Mouse (Mus musculus): Measurements from ENCODE around the gene Rgma. TPM values are rescaled to one million over a fixed set of nuclear protein-coding genes. Genes with fewer than 3 reads are reported as not detected.
A peak's percentile ranks its signal among the peaks of the same experiment; 100 is the strongest.

Gene Rgma
- total RNA-seq, 2 experiments from 2014 or later: 93.3 to 94.9 TPM

DNA sequence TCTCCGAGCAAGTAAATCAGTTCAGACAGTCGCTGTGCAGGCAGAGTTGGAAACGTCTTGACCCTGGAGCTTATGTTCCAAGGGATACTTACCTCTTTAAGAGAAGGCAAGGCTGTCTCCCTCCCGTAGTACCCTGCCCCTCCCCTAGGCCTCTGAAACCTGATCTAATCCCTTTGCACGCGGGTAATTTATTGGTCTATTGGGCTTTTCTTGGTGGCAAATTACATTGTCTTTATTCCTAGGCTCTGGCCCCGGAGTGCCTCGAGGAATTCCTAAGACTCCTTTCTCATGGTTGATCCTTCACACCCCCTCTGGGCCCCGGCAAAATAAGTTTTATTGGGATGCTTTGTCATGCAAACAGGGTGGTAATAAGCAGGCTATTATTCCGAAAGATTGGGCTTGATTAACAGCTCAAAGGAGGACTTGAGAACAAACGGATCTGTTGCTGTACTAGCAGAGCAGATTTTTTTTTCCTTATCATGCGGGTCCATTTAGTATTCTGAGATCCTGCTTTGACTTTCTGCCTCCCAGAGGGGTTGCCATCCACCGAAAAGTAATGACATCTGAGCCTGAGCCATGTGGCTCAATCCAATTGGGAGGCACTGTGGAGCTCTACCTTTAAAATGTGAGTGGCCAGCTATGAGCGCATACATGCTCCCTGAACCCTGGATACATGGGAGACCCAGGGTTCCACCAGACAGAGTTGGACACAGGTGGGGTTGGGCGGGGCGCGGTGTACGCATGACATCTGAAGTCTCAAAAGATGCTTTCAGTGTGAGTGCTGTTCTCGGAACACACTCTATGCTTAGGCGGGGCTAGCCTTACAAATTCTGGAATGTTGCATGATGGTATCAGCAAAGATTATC, 25.0 kb downstream of the Rgma start:
- DNase-seq: no peak

DNA sequence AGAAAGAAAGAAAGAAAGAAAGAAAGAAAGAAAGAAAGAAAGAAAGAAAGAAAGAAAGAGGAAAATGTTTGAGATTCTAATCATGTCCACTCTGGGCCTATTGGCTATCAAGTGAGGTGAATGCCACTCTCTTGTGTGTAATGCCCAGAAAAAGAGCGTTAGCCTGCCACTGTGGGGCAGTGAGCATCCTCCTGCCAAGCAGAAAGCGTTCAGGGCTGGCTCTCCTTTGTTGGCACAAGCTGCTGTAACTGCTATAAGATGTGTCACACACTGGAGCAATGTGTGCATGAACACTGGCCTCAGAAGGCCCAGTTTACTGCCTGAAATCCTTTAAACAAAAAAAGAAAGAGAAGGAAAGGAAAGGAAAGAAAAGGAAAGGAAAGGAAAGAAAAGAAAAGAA, 26.8 kb downstream of the Rgma start:
- no peak for DNase-seq

DNA sequence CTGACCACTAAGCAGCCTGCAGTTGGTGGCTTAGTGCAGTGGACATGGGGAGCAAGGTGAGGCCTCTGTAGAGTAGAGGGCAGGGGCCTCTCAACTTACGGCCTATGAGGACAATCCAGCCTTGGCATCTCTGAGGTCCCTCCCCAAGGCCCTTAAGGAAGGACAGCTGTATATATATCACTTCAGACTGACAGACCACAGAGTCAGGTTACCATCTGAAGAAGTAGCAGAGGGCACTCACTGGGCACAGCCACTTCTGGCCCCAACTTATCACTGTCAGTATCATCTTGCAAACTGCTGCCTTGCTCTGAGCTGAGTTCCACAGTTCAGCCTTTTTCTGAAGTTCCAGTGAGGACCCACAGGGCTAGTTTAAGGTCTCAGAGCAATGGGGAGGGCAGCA, 27.4 kb downstream of the Rgma start:
- DNase-seq: no peak

DNA sequence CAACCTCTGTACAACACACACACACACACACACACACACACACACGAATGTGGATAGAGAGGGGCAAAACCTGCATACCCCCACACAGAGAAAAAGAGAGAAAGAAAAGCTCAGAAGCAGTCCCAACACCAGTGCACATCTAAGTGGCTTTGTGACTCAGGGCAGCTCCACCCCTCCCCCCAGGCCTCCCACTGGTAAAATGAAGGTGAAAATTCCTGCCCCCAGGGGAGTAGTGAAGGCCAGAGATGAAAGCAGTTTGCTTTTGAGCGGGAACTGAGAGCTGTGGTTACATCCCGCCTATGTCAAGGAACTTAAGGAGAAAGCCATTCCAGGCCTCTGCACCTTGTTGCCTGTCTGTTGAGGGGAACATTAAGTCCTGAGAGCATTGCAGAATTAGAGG, 28.2 kb downstream of the Rgma start:
- no peak for DNase-seq

DNA sequence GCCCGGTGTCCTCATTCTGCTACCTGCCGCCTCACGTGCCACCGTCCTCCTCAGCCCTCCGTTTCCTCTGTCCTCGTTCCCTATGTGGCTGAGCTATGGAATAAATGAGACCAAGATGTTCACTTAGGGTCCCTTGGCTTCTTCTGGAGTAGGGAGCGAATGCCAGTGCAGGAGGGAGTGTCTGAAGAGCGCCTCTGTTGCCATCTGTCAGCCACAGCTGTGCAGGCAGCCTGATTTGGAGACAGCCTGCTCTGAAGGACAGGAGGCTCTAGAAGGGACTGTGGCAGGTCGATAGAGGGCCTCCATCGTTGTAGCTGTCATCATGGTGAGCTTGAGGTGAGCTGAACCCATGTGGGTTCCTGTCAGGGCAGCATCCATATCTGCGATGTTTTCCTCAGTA, 30.2 kb downstream of the Rgma start:
- no peak for DNase-seq

DNA sequence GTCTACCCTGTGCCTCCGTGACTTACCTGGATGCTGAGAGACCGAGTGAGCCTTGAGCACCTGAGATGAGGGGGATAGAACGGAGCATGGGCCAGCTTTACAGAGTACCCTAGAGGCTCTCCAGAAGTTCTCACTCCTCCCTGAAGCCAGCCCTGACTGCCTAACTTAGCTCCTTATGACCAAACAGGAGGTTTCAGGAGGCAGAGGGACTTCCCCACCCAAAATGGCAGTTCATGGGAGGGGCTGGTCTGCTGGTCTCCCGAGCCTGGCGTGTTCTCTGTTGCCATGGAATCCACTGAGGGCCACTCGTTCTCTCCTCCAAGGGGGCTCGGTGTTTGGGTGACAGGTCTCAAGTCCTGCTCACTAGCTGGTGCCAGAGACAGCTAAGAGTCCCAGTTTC, 36.2 kb downstream of the Rgma start:
- no peak for DNase-seq

DNA sequence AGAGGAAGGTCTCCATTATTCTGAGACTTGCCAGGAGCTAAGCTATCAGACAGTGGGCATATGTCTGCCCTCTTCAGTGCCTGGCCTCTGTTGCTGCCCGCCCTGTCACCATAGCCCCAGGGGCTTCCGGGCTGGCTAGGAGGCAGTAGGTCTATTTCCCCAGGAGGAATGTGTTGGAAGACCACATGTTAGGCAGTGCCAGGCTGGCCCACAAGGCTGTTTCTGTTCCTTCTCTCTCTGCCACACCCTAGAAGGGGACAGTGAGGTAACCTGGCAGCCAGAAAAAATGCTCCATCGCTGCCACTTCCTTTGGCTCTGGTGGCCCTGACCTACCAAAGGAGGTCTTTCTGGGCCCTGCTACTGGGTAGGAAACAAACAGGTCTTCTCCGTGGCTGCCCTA, 36.7 kb downstream of the Rgma start:
- no peak for DNase-seq

DNA sequence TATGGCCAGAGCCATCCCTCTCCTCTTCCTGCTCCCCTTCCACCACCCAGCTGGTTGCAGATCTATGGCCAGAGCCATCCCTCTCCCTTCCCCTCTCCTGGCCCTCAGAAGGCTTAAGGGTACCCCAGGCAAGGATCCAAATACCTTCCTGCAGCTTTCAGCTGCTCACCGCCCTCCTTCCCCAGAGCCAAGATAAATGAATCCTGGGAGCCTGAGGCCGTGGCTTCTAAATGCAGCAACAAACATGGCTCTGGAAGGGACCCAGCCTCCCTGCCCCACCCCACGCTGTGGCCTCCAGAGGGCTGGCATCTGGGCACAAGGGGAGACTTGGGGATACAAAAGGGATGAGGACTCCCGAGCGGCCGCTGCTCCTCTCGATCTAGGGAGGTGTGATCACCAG, 37.1 kb downstream of the Rgma start:
- no peak for DNase-seq

DNA sequence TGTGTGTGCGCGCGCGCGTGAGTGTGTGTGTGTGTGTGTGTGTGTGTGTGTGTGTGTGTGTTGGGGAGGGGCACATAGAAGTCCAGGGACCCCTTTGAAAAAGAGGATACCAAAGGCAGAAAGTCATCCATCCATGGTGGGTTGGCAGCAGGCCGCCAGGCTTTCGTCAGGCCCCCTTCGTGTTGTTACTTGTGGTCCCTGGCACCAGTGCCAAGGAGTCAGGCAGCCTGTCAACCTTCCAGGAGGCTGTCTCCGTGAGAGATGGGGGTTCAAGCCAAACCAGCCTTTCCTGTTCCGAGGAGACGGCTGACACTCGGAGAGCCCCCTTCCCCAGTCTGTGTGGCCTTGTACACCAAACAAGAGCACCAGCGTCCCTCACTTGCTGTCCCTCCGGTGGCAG, 38.9 kb downstream of the Rgma start:
- DNase-seq: no peak

DNA sequence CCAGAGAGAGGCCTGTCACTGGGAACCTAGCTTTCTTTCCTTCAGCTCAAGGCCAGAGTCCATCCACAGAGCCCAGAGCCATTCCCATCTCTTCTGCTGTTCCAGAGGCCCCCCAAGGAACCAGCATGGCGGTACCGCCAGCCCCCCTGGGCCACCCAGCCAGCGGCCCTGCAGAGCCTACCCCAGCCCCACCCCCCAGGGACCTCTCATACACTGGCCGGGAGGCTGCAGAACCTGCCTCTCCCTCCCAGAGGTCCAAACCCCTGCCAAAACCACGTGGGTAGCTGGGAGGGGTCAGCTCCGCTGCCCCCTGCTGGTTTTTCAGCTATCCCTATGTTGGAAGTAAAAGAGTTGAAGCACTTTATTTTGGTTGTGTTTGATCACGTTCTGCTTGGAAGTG, 44.1 kb downstream of the Rgma start:
- DNase-seq: peak; percentile 50

DNA sequence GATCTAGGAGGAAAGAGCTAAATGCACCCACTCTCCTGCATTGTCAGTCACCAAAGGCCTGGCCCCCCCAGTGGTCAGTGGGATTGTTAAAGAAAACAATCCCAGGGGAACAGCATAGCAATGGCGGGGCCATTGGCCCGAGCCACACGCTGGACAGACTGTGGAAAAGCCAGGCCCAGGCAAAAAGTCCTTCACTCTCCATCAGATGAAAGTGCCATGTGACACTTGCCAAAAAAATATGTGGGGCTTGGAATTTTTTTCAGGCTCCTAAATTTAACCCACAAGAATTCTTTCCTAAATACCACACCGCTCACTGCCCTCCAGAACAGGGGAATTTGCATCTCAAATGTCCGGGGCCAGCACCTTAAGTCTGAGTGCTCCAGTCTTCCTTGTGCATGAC, 45.5 kb downstream of the Rgma start:
- no peak for DNase-seq

DNA sequence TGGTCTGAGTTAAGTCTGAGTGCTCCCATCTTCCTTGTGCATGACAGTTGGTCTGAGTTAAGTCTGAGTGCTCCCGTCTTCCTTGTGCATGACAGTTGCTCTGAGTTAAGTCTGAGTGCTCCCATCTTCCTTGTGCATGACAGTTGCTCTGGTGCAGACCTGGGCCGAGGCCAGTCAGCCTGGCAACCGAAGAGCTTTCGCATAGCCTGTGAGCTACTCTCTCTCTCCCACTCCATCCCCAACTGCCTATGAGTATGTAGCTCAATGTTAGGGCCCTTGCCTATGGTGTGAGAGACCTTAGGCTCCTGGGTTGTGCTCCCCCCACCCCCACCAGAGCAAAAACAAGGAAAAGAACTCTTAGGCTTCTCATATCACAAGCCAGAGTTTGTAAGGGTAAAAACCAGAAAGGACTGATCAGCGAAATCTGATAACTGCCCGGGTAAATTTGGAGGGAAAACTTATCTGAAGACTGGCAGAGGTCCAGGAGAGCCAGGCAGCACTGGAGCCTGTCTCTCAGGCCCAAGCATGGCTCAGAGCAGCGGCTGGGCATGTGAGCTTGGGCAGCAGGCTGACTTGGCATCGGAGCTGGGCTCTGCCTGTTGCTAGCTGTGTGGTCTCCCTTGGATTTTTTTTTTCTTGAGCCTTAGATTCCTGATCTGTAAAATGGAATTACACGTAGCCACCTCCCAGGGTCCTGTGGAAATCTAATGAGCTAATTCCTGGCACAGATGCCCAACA, 46.1 kb downstream of the Rgma start:
- no peak for DNase-seq

DNA sequence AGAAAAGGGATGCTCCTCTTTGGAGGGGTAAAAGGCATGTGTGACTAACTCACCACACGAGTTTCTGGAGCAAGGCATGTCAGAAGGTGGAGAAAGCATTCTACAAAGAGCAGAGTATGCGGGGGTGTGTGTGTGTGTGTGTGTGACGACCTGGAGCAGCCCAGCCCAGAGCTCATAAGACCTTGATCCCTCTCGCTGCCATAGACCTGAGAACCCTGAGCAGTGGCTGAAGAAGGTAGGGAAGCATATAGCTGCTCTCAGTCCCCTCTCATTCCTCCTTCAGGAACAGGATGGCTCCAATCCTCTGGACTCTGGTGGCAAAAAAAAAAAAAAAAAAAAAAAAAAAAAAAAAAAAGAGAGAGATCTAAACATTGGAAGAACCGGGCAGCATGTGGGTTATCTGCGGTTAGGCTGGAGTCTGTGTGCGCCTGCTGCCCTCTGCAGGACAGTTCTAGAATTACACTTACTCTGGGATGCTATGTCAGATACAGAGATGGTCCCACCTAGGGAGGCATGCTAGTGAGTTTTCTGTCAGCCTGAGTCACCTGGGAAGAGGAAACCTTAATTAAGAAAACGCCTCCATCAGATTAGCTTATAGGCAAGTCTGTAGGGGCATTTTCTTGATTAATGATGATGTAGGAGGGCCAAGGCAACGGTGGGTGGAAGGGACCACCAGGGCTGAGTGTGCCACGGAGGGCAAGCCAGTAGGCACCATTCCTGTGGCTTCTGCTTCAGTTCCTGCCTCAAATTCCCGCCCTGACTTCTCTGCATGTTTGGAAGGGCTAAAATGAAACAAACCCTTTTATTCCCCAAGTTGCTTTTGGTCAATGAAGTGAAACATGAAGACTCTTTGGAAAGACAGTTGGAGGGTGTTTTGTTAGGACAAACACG, 47.2 kb downstream of the Rgma start:
- DNase-seq: peak; percentile 71

DNA sequence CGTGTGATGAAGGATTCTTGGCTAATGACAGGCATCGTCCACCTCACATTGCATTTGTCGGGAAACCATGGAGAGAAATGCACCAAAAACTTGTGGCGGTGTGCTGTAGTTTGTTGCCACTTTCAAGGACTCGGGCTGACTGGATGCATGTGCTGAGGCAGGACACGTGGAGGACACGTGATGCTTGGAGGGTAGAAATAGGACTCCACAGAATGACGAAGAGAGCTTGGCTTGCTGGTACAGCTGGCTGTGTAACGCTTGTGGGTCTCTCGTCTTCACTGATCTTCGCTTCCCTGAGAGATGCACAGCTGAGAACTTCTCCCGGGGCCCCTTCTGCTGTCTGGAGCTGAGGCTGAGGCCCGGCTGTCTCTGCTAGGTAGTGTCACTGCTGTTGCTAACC, 47.9 kb downstream of the Rgma start:
- no peak for DNase-seq

DNA sequence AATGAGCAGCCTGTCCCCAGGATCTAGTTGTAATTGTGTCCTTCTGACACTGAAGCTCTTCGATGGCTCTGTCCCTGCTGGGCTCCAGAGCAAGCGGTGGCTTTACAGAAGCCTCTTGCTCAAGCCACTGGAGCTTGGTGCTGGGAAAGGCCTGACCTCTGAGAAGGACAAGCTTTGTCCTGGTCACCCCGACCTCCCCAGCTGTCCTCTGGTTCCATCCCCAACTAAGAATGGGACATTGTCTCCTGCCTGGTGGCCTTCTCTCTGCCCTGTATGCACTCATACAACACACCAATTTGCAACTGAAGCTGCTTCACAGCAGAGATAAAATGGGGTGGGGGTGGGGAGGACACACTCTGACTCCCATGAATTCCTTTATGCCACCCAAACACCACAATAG, 48.9 kb downstream of the Rgma start:
- DNase-seq: no peak

DNA sequence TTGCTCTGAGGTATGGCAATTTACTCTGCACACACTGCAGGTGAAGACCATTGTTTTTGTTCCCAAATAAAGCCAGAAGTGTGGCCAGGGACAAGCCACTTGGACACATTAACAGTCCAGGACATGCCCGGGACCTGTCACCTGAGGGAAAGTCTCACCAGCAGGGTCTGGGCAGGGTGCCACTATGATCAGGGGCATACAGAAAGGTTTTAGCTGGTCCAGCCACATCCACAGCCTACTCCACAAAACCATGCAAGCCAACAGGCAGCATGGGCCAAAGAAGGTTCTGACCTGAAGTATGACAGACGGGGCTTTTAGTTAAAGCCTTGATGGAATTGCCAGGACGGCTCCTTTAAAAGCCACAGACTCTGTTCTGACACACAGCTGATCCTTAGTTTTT, 49.4 kb downstream of the Rgma start:
- no peak for DNase-seq

DNA sequence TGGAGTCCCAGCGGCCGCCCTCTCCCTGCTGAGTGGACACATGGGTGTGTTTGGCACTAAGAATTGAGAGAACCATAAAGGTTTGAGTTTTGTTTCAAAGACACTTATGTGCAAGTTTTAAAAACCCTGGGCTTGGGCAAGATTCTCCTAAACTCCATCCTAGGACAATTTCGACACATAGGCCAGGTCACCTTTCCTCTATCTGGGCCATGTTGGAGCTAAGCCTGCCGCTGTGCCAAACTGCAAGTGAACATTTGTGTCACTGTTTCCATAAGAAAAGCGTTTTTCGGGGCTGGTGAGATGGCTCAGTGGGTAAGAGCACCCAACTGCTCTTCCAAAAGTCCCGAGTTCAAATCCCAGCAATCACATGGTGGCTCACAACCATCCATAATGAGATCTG, 50.1 kb downstream of the Rgma start:
- no peak for DNase-seq

DNA sequence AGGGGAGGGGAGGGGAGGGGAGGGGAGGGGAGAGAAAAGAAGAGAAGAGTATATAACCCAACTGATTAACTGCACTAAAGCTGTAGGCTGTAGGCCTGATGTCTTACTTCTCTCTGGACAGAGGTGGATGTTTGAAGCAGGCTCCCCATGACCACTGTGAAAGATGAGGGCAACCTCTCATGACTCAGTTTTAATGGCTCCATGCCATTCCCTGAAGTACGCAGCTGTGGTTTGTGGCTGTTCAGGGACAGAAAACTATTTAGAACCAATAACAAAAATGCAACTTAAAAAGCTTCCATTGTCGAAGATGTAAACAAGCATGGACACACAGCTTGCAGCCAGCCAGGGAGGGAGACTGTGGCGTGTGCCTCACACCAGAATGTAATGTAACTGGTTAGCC, 50.9 kb downstream of the Rgma start:
- DNase-seq: no peak

DNA sequence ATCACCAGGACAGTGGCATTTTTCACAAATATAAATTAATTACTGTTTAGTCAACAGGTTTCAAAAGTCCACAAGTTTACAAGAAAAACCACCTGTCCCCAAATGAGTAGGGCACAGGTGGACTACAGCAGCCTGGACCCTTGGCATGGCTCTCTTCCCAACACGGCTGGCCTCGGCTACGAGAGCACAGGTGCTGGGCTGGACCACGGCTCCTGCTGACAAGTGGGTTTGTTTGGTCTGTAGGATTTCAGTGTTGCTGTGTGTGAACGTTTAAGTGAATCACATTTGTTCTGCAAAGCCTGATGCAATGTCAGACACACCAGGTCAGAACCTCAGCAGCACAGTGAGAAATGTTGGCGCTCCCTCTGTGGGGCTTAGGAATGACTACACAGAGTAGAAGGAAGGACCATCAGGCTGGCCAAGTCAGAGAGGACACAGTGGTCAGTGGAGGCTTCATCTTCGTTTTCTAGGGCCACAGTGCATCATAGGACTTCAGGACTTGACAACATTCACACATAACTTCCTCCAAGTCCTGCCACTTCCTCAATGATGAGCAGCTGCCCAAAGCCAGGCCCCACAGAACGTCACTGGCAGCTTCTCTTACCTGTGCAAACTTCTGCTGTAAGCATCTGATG, 51.6 kb downstream of the Rgma start:
- no peak for DNase-seq

DNA sequence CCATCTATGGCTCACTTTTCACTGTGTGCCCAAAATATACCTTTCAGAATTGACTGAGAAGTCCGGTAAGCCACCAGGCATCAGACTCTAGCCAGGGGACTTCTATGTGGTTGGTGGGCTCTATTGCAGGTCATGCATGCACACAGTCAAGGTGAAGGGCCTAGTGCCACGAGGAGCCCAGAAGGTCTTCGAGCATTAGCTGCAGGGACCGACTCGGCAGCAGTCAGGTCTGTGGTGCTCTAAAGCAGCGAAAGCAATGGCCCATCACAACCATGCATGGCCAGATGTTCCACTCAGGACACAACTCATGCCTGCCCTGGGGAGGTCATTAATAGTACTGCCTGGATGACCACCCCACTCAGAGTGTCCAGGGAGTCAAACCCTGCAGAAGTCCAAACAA, 52.5 kb downstream of the Rgma start:
- no peak for DNase-seq

DNA sequence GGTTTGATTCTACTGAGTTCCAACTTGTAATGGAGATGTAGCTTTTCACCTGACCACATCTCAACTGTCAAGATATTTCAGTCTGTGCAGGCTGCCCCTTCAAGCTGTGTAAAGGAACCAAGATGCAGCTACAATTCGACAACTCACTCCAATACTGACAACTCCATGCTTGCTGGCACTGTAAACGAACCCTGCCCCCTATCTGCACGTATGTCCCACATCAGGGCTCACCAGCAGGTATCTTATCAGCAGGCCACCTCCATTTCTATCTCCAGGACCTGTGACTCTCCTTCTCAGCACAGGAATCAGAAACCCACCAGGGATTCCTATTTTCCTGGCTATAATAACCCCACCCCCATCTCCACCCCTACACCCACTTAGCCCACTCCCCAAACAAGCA, 53.2 kb downstream of the Rgma start:
- DNase-seq: no peak

DNA sequence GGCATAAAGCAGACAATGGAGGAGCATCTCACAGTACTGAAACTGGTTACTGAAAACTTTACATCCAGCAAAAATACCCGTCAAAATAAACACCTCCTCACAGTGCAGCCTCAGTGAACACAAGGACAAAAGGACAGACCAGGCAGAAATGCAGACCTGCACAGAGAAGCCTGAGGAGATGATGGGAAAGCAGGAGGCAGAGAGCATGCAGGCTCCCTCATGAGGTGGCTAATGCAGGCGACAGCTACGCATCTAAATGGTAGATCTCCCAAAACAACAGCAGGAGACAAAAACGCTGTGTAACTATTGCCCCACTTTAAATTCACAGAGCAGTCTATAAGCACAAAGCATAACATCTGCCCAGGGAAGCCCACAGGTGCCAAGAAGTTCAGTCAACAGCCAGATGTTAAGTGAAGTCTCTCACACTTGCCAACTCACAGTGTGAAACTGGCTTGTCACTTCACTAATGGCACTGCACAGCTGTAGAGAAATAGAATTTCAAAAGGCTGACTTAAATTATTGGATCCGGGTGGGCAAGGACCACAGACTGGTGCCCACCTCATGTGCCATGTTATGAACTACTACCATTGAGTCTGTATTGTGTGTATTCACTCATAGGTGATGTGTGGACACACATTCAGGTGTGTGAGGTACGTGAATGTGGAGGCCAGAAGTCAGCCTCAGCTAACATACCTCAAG, 58.5 kb downstream of the Rgma start:
- DNase-seq: no peak
